Mouse (Mus musculus): ENCODE measurements at regions not wholly inside any gene's neighbourhood (a gene's known extent, or its start where the extent isn't known, plus 50 kb on each side); places are given as distances from the start of the nearest gene placed in this dataset.

DNA sequence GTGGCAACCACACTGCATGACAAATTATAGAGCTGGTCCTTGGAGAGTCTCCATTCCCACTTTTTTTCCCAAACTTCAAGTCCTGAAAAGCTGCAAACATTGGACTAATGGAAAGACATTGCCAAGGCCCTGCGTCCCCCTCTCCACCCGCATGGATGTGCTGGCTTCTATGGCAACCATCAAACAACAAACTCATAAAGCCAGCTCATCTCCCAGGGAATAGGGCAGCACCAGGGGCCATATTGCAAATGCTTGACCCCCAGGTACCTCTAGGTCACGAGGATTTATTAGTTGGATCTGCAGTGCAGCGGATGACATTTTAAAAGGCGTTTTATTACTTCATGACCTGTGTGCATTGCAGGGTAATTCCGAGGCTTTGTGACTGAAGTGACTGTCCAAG, 324.5 kb downstream of the Fam49a start:
- no peak for TF ChIP-seq EP300 (IDR thresholded peaks at IDR 0.05; ENCODE audit: low read depth)
- TF ChIP-seq CTCF (IDR thresholded peaks at IDR 0.05; ENCODE audit: low read depth), result no peak

DNA sequence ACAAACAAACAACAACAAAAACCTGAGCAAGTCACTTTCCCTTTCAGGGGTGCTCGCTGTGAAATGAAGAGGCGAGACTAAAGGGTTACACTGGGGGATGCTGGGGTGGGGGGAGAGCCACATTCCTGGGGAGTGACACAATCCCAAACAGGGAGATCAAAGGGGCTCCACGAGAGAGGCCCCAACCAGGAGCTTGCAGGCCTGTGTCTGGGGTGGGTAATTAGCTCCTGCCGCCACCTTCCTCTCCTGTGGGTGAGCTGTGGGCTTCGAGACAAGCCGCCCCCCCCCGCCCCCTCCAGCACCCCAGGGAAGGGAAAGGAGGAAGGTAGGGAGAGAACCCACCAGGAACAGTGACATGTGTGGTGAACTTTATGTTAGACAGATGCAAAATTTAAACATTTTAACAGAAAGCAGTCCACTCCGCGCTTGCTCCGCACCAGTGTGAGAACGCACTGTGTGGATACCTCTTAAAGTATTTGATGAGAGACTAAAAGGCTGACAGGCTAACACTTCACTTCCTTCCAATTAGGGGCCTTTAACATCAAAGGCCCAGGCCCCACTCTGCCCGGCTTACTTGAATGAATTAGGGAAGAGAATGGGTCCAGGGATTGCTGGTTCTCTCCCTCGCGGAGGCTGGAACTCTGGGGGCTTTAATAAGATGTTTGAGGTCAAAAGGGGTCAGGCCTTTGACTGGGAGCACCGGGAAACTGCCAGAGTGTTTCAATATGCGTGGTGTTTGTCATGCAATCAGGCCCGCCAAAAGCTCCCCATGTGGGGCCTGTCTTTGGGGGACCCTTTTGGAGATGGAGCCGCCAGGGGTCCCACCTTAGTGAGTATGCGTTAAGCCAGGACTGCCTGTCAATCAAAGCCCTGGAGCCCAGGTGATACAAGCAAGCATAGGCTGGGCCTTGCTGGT, 319.6 kb downstream of the Fam49a start:
- H3K4me1 ChIP-seq (ENCODE audit: insufficient read depth), result no peaks in the 10 kb centered on the region; the same call in 1 of the 2 replicates
- no peak overlapping the region for H3K4me2 ChIP-seq (ENCODE audit: low read depth, low read length)
- 50% methylated on average over 18 of the region's 19 CpGs for WGBS (ENCODE audit: insufficient replicate concordance)
- TF ChIP-seq EP300 (IDR thresholded peaks at IDR 0.05; ENCODE audit: low read depth), result no peak
- no peak for TF ChIP-seq CTCF (IDR thresholded peaks at IDR 0.05; ENCODE audit: low read depth)
- no peaks in the 10 kb centered on the region for H3K36me3 ChIP-seq (replicated peaks; ENCODE audit: insufficient read depth, low read length)
- H3K27me3 ChIP-seq (ENCODE audit: insufficient read depth, low read length), result no peaks in the 10 kb centered on the region
- DNase-seq, result no peak
- no peaks in the 10 kb centered on the region for H3K9me3 ChIP-seq (ENCODE audit: low read length)
- ATAC-seq, result no peak
- no peak overlapping the region for H3K4me3 ChIP-seq (ENCODE audit: low read depth, low read length)
- H3K9ac ChIP-seq (replicated peaks), result no peak overlapping the region
- H3K27ac ChIP-seq (ENCODE audit: low read depth), result no peak overlapping the region; the same call in 1 of the 2 replicates

More for the DNA sequence above, 324.5 kb downstream of the Fam49a start:
- ATAC-seq (no peak), DNase-seq (no peak)
- H3K27ac ChIP-seq (ENCODE audit: low read depth), result no peak overlapping the region
- H3K4me1 ChIP-seq (ENCODE audit: insufficient read depth), result no peaks in the 10 kb centered on the region
- H3K36me3 ChIP-seq (replicated peaks; ENCODE audit: insufficient read depth, low read length), result no peaks in the 10 kb centered on the region
- H3K27me3 ChIP-seq (ENCODE audit: insufficient read depth, low read length), result no peaks in the 10 kb centered on the region
- WGBS (ENCODE audit: insufficient replicate concordance), result 76% methylated on average over 6 of the region's 6 CpGs
- H3K9me3 ChIP-seq (ENCODE audit: low read length), result no peaks in the 10 kb centered on the region
- H3K9ac ChIP-seq (replicated peaks), result no peak overlapping the region
- no peak overlapping the region for H3K4me2 ChIP-seq (ENCODE audit: low read depth, low read length)
- H3K4me3 ChIP-seq (ENCODE audit: low read depth, low read length), result no peak overlapping the region

DNA sequence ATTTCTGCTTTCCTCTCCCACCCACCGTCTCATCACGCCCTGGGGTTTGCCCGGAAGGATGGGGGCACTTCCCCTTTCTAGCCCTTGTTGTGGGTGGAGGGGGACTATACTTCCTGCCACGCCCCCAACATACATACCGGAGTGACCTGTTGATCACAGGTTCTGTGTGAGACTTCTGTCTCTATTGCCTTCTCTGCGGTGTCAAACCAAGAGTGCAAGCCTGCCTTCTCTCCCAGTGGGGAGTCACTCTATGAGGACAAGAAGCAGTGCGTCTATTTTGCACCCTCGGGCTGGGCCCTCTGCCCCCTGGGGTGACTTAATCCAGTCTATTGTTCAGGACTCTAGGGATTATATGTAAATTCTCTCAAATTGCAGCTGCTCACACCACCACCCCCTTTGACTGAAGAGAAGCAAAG, 318.8 kb downstream of the Fam49a start:
- Histone ChIP-seq H3K4me2 (ENCODE audit: low read depth, low read length) (no peak overlapping the region; the same call in 1 of the 2 replicates), H3K36me3 (replicated peaks; ENCODE audit: insufficient read depth, low read length) (no peaks in the 10 kb centered on the region)

DNA sequence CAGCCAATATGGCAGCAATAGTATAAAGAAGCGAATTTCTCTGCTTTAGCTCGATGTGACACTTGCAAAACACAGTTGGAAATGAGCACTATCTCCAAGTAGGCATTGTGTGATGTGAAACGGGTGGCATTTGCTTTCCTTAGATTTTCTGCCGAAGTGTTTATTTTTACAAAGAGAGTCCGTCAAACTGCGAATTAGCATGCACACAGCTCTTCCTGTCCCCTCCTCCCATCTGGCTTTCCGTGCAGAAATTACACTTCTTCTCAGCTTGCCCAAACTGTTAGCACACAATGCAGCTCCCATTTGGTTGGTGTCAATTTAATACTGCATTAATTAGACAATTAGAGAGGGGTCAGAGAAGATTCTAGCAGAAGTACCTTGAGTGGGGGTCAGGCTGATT, 316.3 kb downstream of the Fam49a start:
- H3K4me1 ChIP-seq (ENCODE audit: insufficient read depth), result no peaks in the 10 kb centered on the region; the same call in 1 of the 2 replicates
- no peak for ATAC-seq

More for the DNA sequence above, 318.8 kb downstream of the Fam49a start:
- Histone ChIP-seq H3K4me3 (ENCODE audit: low read depth, low read length) (no peak overlapping the region), H3K4me1 (ENCODE audit: insufficient read depth) (no peaks in the 10 kb centered on the region; the same call in 1 of the 2 replicates), H3K9ac (replicated peaks) (no peak overlapping the region), H3K27me3 (ENCODE audit: insufficient read depth, low read length) (no peaks in the 10 kb centered on the region), H3K9me3 (ENCODE audit: low read length) (no peaks in the 10 kb centered on the region), H3K27ac (ENCODE audit: low read depth) (peak overlapping the region; percentile 44; the same call in 1 of the 2 replicates)
- WGBS (ENCODE audit: insufficient replicate concordance), result 11% methylated on average over 8 of the region's 8 CpGs
- TF ChIP-seq EP300 (IDR thresholded peaks at IDR 0.05; ENCODE audit: low read depth), result no peak
- no peak for TF ChIP-seq CTCF (IDR thresholded peaks at IDR 0.05; ENCODE audit: low read depth)
- peak; percentile 52 for DNase-seq
- peak; percentile 76 for ATAC-seq

DNA sequence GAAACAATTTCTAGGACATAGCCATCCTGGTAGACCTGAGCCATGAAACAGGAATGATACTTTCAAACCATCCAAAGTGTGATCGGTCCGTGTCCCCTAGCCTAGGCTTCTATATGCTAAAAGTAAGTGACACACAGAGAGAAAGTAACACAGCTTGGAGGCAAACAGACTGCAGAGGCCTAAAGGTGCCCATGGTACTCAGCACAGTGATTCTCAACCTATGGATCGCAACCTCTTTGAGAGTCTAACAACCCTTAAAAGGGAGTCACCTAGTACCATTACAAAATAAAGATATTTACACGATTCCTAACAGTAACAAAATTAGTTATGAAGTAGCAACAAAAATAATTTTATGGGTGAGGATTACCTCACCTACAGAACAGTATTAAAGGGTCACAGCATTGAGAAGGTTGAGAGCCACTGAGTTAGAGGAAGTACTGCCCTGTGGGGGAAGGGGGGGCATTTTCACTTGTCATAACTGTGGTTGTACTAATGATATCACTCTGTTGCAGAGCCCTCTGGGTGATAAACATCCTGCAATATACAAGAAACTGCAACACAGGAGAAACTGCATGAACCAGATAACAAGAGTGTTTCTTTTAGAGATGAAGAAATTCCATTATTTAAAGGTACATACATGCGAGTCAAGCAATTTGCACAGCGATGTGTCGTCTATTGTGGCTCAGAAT, 308.8 kb downstream of the Fam49a start:
- Histone ChIP-seq H3K9ac (replicated peaks) (no peak overlapping the region), H3K27me3 (ENCODE audit: insufficient read depth, low read length) (no peaks in the 10 kb centered on the region), H3K36me3 (replicated peaks; ENCODE audit: insufficient read depth, low read length) (no peaks in the 10 kb centered on the region), H3K4me3 (ENCODE audit: low read depth, low read length) (no peak overlapping the region), H3K4me1 (ENCODE audit: insufficient read depth) (peaks cover 14% of the 10 kb centered on the region), H3K9me3 (ENCODE audit: low read length) (no peaks in the 10 kb centered on the region), H3K27ac (ENCODE audit: low read depth) (peak overlapping the region; percentile 48), H3K4me2 (ENCODE audit: low read depth, low read length) (peak overlapping the region; percentile 22)
- DNase-seq (peak; percentile 38), ATAC-seq (peak; percentile 97)
- 56% methylated on average over 7 of the region's 7 CpGs for WGBS (ENCODE audit: insufficient replicate concordance)
- TF ChIP-seq EP300 (IDR thresholded peaks at IDR 0.05; ENCODE audit: low read depth), result peak; percentile 97
- TF ChIP-seq CTCF (IDR thresholded peaks at IDR 0.05; ENCODE audit: low read depth), result no peak

More for the DNA sequence above, 316.3 kb downstream of the Fam49a start:
- Histone ChIP-seq H3K4me3 (ENCODE audit: low read depth, low read length) (no peak overlapping the region), H3K27me3 (ENCODE audit: insufficient read depth, low read length) (no peaks in the 10 kb centered on the region), H3K9me3 (ENCODE audit: low read length) (no peaks in the 10 kb centered on the region), H3K36me3 (replicated peaks; ENCODE audit: insufficient read depth, low read length) (no peaks in the 10 kb centered on the region), H3K9ac (replicated peaks) (no peak overlapping the region), H3K4me2 (ENCODE audit: low read depth, low read length) (no peak overlapping the region), H3K27ac (ENCODE audit: low read depth) (no peak overlapping the region)
- no peak for DNase-seq
- WGBS (ENCODE audit: insufficient replicate concordance), result 42% methylated on average over 7 of the region's 7 CpGs
- no peak for TF ChIP-seq CTCF (IDR thresholded peaks at IDR 0.05; ENCODE audit: low read depth)
- no peak for TF ChIP-seq EP300 (IDR thresholded peaks at IDR 0.05; ENCODE audit: low read depth)

DNA sequence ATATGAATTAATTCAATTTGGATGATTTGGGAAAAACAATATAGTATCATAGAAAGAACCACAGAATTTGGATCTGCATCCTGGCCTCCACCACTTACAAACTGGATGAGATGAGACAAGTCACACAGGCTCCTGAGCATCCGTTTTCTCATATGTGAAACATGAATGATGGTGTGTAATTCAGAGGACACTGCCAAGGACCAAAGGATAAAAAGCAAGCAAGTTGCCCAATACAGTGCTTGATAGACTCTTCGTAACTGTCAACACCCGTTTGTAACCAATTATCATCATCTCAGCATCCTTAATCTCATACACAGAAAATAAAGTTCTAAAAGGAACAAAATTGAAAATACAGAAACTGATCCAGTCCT, 305.8 kb downstream of the Fam49a start:
- Histone ChIP-seq H3K27me3 (ENCODE audit: insufficient read depth, low read length) (no peaks in the 10 kb centered on the region), H3K9me3 (ENCODE audit: low read length) (no peaks in the 10 kb centered on the region), H3K4me2 (ENCODE audit: low read depth, low read length) (no peak overlapping the region), H3K4me3 (ENCODE audit: low read depth, low read length) (no peak overlapping the region), H3K27ac (ENCODE audit: low read depth) (no peak overlapping the region), H3K36me3 (replicated peaks; ENCODE audit: insufficient read depth, low read length) (no peaks in the 10 kb centered on the region), H3K4me1 (ENCODE audit: insufficient read depth) (peaks cover 14% of the 10 kb centered on the region), H3K9ac (replicated peaks) (no peak overlapping the region)
- no peak for TF ChIP-seq EP300 (IDR thresholded peaks at IDR 0.05; ENCODE audit: low read depth)
- no peak for TF ChIP-seq CTCF (IDR thresholded peaks at IDR 0.05; ENCODE audit: low read depth)
- no peak for DNase-seq
- 87% methylated on average over 3 of the region's 3 CpGs for WGBS (ENCODE audit: insufficient replicate concordance)
- ATAC-seq, result no peak

All from liver, postnatal 0 days (tissue).